Mouse (Mus musculus): ENCODE data around the gene Rdh16f1.
"Not testable (repeated sequence)": the region's sequence is repeated elsewhere in the genome, so short reads cannot be mapped to it uniquely, and the experiment has no call there.

Rdh16f1 gene

GRCm38 (mm10) chr10:127835292-127835691, 75.7 kb downstream of the Rdh16f1 start:
- no peak for DNase-seq

- DNase-seq: not testable (repeated sequence)
Observed at GRCm38 (mm10) chr10:127837793-127838192, 78.2 kb downstream of the Rdh16f1 start.

- DNase-seq: no peak
Observed at GRCm38 (mm10) chr10:127838539-127838938, 79.0 kb downstream of the Rdh16f1 start.

- no peak for DNase-seq
Observed at GRCm38 (mm10) chr10:127840776-127841175, 81.2 kb downstream of the Rdh16f1 start.
